Mouse (Mus musculus): ENCODE data around the gene Psma7. TPM values are rescaled to one million over a fixed set of nuclear protein-coding genes. Genes with fewer than 3 reads are reported as not detected.

Gene Psma7
- total and polyA plus RNA-seq, 2 experiments from 2014 or later: 163 to 457 TPM

GRCm38 (mm10) chr2:180005656-180006351 is 36.4 kb downstream of the Psma7 start:
- WGBS: 42% methylated on average over 5 of the region's 5 CpGs

DNA sequence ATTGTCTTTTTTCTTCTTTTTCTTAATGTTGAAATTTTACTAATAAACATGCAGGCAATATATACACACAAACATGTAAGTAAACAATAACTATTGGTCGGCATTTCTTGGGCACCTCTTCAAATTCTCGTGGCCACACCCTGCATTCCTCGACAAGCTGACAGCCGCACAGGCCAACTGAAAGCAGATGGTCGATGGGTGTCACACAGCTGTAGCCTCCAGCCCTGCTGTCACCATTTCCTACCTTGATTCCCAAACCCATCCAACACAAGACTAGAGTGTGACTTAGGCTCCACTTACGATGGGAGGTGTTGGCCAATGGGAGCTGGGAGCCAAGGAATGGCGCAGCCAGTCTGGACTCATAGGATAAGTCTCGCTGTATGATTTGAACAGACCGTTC is 40.6 kb downstream of the Psma7 start:
- ATAC-seq (ENCODE audit: insufficient read depth, low read depth) (no peak), DNase-seq (ENCODE audit: low spot score) (no peak)
- Histone ChIP-seq H3K4me1 (ENCODE audit: control insufficient read depth, insufficient read depth) (no peaks in the 10 kb centered on the region), H3K9me3 (replicated peaks; ENCODE audit: control insufficient read depth, low read length) (no peaks in the 10 kb centered on the region), H3K36me3 (replicated peaks; ENCODE audit: control insufficient read depth, insufficient read depth, low read length) (no peaks in the 10 kb centered on the region), H3K4me2 (ENCODE audit: low read depth, low read length) (no peak overlapping the region), H3K4me3 (ENCODE audit: low read depth, low read length) (no peak overlapping the region), H3K9ac (replicated peaks; ENCODE audit: low read depth, low read length) (no peak overlapping the region), H3K27ac (ENCODE audit: low read depth) (no peak overlapping the region), H3K27me3 (ENCODE audit: control insufficient read depth, insufficient read depth, low read length) (no peaks in the 10 kb centered on the region)
- TF ChIP-seq EP300 (IDR thresholded peaks at IDR 0.05; ENCODE audit: low read depth): no peak
- TF ChIP-seq CTCF (IDR thresholded peaks at IDR 0.05; ENCODE audit: low read depth): no peak
- WGBS: 77% methylated on average over 9 of the region's 9 CpGs

More at GRCm38 (mm10) chr2:180005656-180006351, 36.4 kb downstream of the Psma7 start:
- Histone ChIP-seq H3K36me3 (replicated peaks; ENCODE audit: control insufficient read depth, insufficient read depth, low read length) (no peaks in the 10 kb centered on the region), H3K4me1 (ENCODE audit: control insufficient read depth, insufficient read depth) (no peaks in the 10 kb centered on the region), H3K4me2 (ENCODE audit: low read depth, low read length) (no peak overlapping the region), H3K27me3 (ENCODE audit: control insufficient read depth, insufficient read depth, low read length) (no peaks in the 10 kb centered on the region), H3K9ac (replicated peaks; ENCODE audit: low read depth, low read length) (no peak overlapping the region), H3K4me3 (ENCODE audit: low read depth, low read length) (no peak overlapping the region), H3K9me3 (replicated peaks; ENCODE audit: control insufficient read depth, low read length) (no peaks in the 10 kb centered on the region), H3K27ac (ENCODE audit: low read depth) (no peak overlapping the region)
- ATAC-seq (ENCODE audit: insufficient read depth, low read depth): no peak
- TF ChIP-seq EP300 (IDR thresholded peaks at IDR 0.05; ENCODE audit: low read depth) (no peak), CTCF (IDR thresholded peaks at IDR 0.05; ENCODE audit: low read depth) (no peak)
- DNase-seq (ENCODE audit: low spot score): no peak

- TF ChIP-seq CTCF (IDR thresholded peaks at IDR 0.05; ENCODE audit: low read depth) (no peak), EP300 (IDR thresholded peaks at IDR 0.05; ENCODE audit: low read depth) (no peak)
- H3K36me3 ChIP-seq (replicated peaks; ENCODE audit: control insufficient read depth, insufficient read depth, low read length): no peaks in the 10 kb centered on the region
- WGBS: 47% methylated on average over 4 of the region's 4 CpGs
These were observed 43.8 kb downstream of the Psma7 start for GRCm38 (mm10) chr2:179998431-179998830.

DNA sequence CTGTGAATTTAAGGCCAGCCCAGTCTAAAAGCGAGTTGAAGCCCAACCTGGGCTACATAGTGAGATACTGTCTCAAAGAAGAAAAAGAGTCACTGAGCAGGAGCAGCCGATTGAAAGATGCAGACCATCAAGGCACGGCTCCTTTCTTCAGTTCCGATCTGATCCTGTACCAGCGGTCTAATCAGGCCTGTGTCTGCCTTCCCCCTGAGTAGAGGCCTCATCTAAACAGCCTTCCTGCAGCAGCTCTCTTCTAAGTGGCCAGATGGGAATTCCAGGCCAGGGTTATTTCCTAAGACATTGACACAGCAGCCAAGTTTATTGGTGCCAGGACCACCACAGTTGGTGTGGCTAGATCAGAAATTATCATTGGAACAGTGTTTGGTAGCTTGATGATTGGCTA is 49.2 kb downstream of the Psma7 start:
- TF ChIP-seq EP300 (IDR thresholded peaks at IDR 0.05; ENCODE audit: low read depth): no peak
- no peak for TF ChIP-seq CTCF (IDR thresholded peaks at IDR 0.05; ENCODE audit: low read depth)
- ATAC-seq (ENCODE audit: insufficient read depth, low read depth) (no peak), DNase-seq (ENCODE audit: low spot score) (no peak)
- Histone ChIP-seq H3K9ac (replicated peaks; ENCODE audit: low read depth, low read length) (no peak overlapping the region), H3K27ac (ENCODE audit: low read depth) (no peak overlapping the region), H3K9me3 (replicated peaks; ENCODE audit: control insufficient read depth, low read length) (no peaks in the 10 kb centered on the region), H3K4me3 (ENCODE audit: low read depth, low read length) (no peak overlapping the region), H3K4me2 (ENCODE audit: low read depth, low read length) (no peak overlapping the region), H3K36me3 (replicated peaks; ENCODE audit: control insufficient read depth, insufficient read depth, low read length) (no peaks in the 10 kb centered on the region), H3K27me3 (ENCODE audit: control insufficient read depth, insufficient read depth, low read length) (no peaks in the 10 kb centered on the region), H3K4me1 (ENCODE audit: control insufficient read depth, insufficient read depth) (no peaks in the 10 kb centered on the region)
- 74% methylated on average over 5 of the region's 5 CpGs for WGBS

More at GRCm38 (mm10) chr2:179998431-179998830, 43.8 kb downstream of the Psma7 start:
- H3K27me3 ChIP-seq (ENCODE audit: control insufficient read depth, insufficient read depth, low read length): no peaks in the 10 kb centered on the region
- H3K4me2 ChIP-seq (ENCODE audit: low read depth, low read length): no peak overlapping the region
- no peaks in the 10 kb centered on the region for H3K9me3 ChIP-seq (replicated peaks; ENCODE audit: control insufficient read depth, low read length)
- no peak overlapping the region for H3K4me3 ChIP-seq (ENCODE audit: low read depth, low read length)
- DNase-seq (ENCODE audit: low spot score) (no peak), ATAC-seq (ENCODE audit: insufficient read depth, low read depth) (no peak)
- no peaks in the 10 kb centered on the region for H3K4me1 ChIP-seq (ENCODE audit: control insufficient read depth, insufficient read depth)
- H3K27ac ChIP-seq (ENCODE audit: low read depth): no peak overlapping the region
- H3K9ac ChIP-seq (replicated peaks; ENCODE audit: low read depth, low read length): no peak overlapping the region

DNA sequence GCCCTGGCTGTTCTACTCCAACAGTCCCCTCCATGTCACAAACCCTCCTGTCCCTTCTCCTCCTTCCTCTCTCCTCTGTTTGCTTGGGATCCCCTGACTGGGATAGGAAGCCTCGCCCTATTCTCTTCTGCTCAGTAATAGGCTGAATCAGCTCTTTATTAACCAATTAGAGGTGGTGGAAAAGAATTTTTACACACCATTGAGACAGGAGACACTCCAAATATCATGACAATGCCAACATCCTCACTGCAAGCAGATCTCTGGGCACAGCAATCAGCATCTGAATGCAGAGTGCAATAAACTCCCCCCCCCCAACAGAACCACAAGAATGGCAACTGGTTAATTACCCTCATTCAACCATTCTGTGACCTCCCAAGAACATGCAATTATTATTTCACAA is 53.1 kb downstream of the Psma7 start:
- Histone ChIP-seq H3K27ac (ENCODE audit: low read depth) (no peak overlapping the region), H3K4me1 (ENCODE audit: control insufficient read depth, insufficient read depth) (peaks cover 6% of the 10 kb centered on the region; the same call in 1 of the 2 replicates), H3K9ac (replicated peaks; ENCODE audit: low read depth, low read length) (no peak overlapping the region), H3K27me3 (ENCODE audit: control insufficient read depth, insufficient read depth, low read length) (no peaks in the 10 kb centered on the region), H3K4me3 (ENCODE audit: low read depth, low read length) (no peak overlapping the region), H3K4me2 (ENCODE audit: low read depth, low read length) (no peak overlapping the region), H3K9me3 (replicated peaks; ENCODE audit: control insufficient read depth, low read length) (no peaks in the 10 kb centered on the region), H3K36me3 (replicated peaks; ENCODE audit: control insufficient read depth, insufficient read depth, low read length) (no peaks in the 10 kb centered on the region)
- TF ChIP-seq EP300 (IDR thresholded peaks at IDR 0.05; ENCODE audit: low read depth): no peak
- TF ChIP-seq CTCF (IDR thresholded peaks at IDR 0.05; ENCODE audit: low read depth): no peak
- ATAC-seq (ENCODE audit: insufficient read depth, low read depth): no peak
- DNase-seq (ENCODE audit: low spot score): no peak
- WGBS: 73% methylated on average over 1 of the region's 1 CpGs

All from heart, postnatal 0 days (tissue).